Mouse (Mus musculus) forebrain, embryonic 14.5 days (tissue): ENCODE measurements around the gene Rfx4. TPM values are rescaled to one million over a fixed set of nuclear protein-coding genes. Genes with fewer than 3 reads are reported as not detected.

Experiments
- ATAC-seq: fragments of 200-750 bp; cut with Nextera tagmentation; 2 replicates; pipeline ENCODE4 v1.8.0; 2017; ENCODE audit warnings: mild to moderate bottlenecking, moderate library complexity
- DNase-seq: peaks from one replicate; pipeline ENCODE4 v3.0.0-alpha.2; 2015; ENCODE audit warnings: low spot score
- H3K27ac ChIP-seq: fragments of 300-500 bp; sonication (generic); 2 replicates; pipeline ENCODE4 v1.5.1; 2014; ENCODE audit warnings: low read depth, mild to moderate bottlenecking, control low read depth, low read length, moderate library complexity
- H3K27me3 ChIP-seq: fragments of 300-500 bp; sonication (generic); replicated peaks from 2 replicates; pipeline ENCODE4 v1.6.1; 2014; ENCODE audit warnings: low read length, control low read depth, mixed read lengths; ENCODE audit not compliant: control insufficient read depth, insufficient read depth
- H3K36me3 ChIP-seq: fragments of 300-500 bp; sonication (generic); 2 replicates; pipeline ENCODE4 v1.6.1; 2014; ENCODE audit warnings: low read length, control low read depth; ENCODE audit not compliant: control insufficient read depth, insufficient read depth
- H3K4me1 ChIP-seq: fragments of 300-500 bp; sonication (generic); 2 replicates; pipeline ENCODE4 v1.6.1; 2014; ENCODE audit warnings: antibody characterized with exemption, low read length, control low read depth; ENCODE audit not compliant: control insufficient read depth, insufficient read depth
- H3K4me2 ChIP-seq: fragments of 300-500 bp; sonication (generic); 2 replicates; pipeline ENCODE4 v1.6.1; 2014; ENCODE audit warnings: mild to moderate bottlenecking, control low read depth, low read length
- H3K4me3 ChIP-seq: fragments of 300-500 bp; sonication (generic); 2 replicates; pipeline ENCODE4 v1.5.1; 2014; ENCODE audit warnings: low read depth, low read length, control low read depth
- H3K9ac ChIP-seq: fragments of 300-500 bp; sonication (generic); 2 replicates; pipeline ENCODE4 v1.6.1; 2014; ENCODE audit warnings: mild to moderate bottlenecking, low read length, control low read depth, moderate library complexity
- H3K9me3 ChIP-seq: fragments of 300-500 bp; sonication (generic); replicated peaks from 2 replicates; pipeline ENCODE4 v1.6.1; 2016; ENCODE audit warnings: low read length, control low read depth, mixed read lengths; ENCODE audit not compliant: control insufficient read depth
- WGBS: fragments of 180-500 bp; shearing (Covaris S2); extraction: QIAGEN DNeasy Blood & Tissue Kit; methylation state at CpG from one replicate; pipeline ENCODE4 v1.1.7; 2014; 5-methylcytosine and 5-hydroxymethylcytosine counted together
- polyA plus RNA-seq: library from polyadenylated mRNA; unstranded; fragments of >200 nt; fragmentation: Nextera tagmentation; extraction: Ambion mirVana; gene quantifications from 2 replicates; pipeline ENCODE4 v1.2.1, GENCODE M21; 2014

The Rfx4 gene
- polyA plus RNA-seq, 1 experiment from 2014 or later: 9.5 TPM

DNA sequence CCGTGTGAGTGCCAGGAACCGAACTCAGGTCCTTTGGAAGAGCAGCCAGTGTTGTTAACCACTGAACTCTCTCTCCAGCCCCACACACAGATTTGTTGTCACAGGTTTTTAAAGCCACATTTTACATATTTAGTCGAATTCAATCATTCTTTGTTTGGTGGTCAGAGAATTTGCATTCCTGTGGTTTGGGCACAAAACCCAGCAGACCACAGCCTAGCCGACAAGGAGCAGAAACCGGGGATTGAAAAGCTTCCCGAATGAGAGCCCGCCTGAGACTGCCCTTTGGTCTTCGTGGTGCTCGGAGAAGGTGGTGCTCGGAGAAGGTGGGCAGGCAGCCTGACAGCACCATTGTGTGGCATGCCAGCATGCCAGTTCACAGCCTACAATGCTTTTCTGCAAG lies 42.8 kb upstream of the Rfx4 start:
- Histone ChIP-seq H3K9ac (no peak overlapping the region), H3K4me3 (no peak overlapping the region), H3K36me3 (peaks cover 25% of the 10 kb centered on the region), H3K4me1 (peaks cover 3% of the 10 kb centered on the region), H3K27ac (no peak overlapping the region), H3K27me3 (no peaks in the 10 kb centered on the region), H3K9me3 (no peaks in the 10 kb centered on the region), H3K4me2 (no peak overlapping the region)
- WGBS: 61% methylated on average over 10 of the region's 10 CpGs
- no peak for DNase-seq
- no peak for ATAC-seq

DNA sequence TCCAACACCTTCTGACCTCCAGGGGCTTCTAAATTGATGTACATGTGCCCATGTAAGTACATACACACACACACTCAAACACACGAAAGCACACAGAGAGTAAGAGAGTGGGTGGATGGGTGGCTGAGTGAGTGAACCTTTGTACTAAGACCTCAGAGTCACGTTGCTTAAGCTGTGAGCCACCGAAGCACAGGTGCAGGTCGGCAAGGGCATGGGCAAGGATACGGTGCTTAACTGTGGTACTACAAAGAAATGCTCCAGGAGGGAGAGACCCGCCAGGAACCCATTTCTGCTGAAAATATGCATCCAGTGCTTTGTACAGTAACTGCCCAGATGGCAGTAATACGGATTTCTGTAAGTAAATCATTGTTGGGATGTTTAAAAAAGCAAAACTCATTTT lies 40.2 kb upstream of the Rfx4 start:
- Histone ChIP-seq H3K4me3 (no peak overlapping the region), H3K27ac (no peak overlapping the region), H3K9ac (no peak overlapping the region), H3K9me3 (no peaks in the 10 kb centered on the region), H3K27me3 (no peaks in the 10 kb centered on the region), H3K4me1 (peaks cover 2% of the 10 kb centered on the region; the same call in 1 of the 2 replicates), H3K36me3 (peaks cover 29% of the 10 kb centered on the region), H3K4me2 (no peak overlapping the region)
- DNase-seq (no peak), ATAC-seq (no peak)
- 92% methylated on average over 7 of the region's 7 CpGs for WGBS

DNA sequence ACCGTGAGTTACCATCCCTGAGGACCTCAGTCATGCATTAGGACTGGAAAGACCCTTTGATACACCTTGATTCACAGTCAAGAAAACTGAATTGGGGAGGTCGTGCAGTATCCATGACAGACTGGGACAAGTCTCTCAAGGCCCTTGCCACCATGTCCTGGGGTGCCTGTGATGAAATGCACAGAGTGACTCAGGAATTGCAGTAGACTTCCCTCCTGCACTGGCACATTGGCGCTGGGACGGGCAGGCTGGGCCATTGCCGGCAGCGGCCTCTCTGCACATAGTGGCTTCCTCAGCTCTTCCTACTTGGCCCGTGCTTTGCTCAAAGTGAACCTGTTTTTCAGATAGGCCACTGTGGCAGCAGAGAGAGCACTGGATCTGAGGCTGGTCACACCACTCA lies 39.3 kb upstream of the Rfx4 start:
- no peak overlapping the region for H3K27ac ChIP-seq
- H3K9ac ChIP-seq: no peak overlapping the region
- H3K9me3 ChIP-seq: no peaks in the 10 kb centered on the region
- no peaks in the 10 kb centered on the region for H3K4me1 ChIP-seq
- no peak for DNase-seq
- H3K4me2 ChIP-seq: no peak overlapping the region
- no peaks in the 10 kb centered on the region for H3K27me3 ChIP-seq
- ATAC-seq: no peak
- no peak overlapping the region for H3K4me3 ChIP-seq
- peaks cover 38% of the 10 kb centered on the region for H3K36me3 ChIP-seq
- WGBS: 96% methylated on average over 7 of the region's 7 CpGs

DNA sequence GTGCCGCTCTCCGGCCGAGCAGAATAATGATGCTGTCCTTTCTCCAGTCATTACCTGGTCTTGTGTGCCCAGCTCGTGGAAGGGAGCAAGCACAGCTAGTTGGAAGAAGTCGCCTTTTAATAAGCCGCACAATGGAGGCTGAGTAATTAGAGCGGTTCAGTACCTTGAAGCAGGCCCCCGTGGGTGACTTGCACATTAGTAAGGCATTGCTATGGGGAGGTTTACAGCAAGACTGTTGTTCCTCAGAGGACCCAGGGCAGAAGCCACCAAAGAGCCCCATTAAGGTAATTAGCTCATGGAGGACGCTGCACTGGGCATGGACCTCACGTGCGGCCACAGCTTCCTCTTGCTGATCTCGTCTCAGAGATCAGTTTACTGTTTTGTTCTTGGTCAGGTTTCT lies 33.2 kb upstream of the Rfx4 start:
- Histone ChIP-seq H3K27ac (no peak overlapping the region), H3K4me1 (peaks cover 2% of the 10 kb centered on the region; the same call in 1 of the 2 replicates), H3K27me3 (no peaks in the 10 kb centered on the region), H3K4me3 (no peak overlapping the region), H3K36me3 (peaks cover 32% of the 10 kb centered on the region; the same call in 1 of the 2 replicates), H3K9me3 (no peaks in the 10 kb centered on the region), H3K4me2 (no peak overlapping the region), H3K9ac (no peak overlapping the region)
- 26% methylated on average over 12 of the region's 12 CpGs for WGBS
- ATAC-seq (no peak), DNase-seq (peak; percentile 13)

DNA sequence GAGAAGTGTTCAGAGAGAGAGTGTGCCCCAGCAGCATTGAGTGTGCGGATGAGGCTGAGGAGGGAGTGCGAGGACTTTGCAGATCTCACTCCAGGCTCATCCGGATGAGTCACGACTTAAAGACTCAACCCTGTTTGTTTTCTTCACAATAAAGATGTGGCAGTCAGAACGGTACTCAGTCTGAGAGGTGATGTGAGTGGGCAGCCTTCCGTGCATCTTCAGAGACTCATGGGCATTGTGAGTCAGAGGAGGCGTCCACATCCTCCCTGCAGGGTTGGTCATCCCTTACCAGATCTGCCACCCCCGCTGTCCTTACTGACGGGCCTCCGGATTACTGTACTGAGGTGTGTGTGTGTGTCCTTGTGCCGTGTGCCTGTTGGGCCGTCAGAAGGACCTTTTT lies 28.9 kb upstream of the Rfx4 start:
- Histone ChIP-seq H3K4me2 (no peak overlapping the region), H3K4me1 (peaks cover 2% of the 10 kb centered on the region; the same call in 1 of the 2 replicates), H3K27ac (no peak overlapping the region), H3K36me3 (peaks cover 18% of the 10 kb centered on the region; the same call in 1 of the 2 replicates), H3K4me3 (no peak overlapping the region), H3K9me3 (no peaks in the 10 kb centered on the region), H3K27me3 (no peaks in the 10 kb centered on the region), H3K9ac (no peak overlapping the region)
- 91% methylated on average over 12 of the region's 12 CpGs for WGBS
- DNase-seq (no peak), ATAC-seq (no peak)

DNA sequence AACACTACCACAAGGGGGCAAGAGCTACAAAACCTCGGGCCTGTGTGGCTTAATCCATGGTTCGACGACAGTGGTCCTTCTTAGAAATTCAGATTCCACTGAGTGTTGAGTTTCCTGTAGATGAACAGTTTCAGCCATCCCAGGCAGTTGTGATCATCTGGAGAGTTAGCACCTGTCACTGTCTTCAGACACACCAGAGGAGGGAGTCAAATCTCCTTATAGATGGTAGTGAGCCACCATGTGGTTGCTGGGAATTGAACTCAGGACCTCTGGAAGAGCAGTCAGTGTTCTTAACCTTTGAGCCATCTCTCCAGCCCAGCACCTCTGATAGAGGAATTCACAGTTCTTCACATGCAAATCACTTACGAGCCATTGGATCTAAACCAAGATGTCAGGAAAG lies 28.1 kb upstream of the Rfx4 start:
- Histone ChIP-seq H3K36me3 (peaks cover 18% of the 10 kb centered on the region; the same call in 1 of the 2 replicates), H3K9ac (no peak overlapping the region), H3K9me3 (no peaks in the 10 kb centered on the region), H3K27ac (no peak overlapping the region), H3K4me2 (no peak overlapping the region), H3K27me3 (no peaks in the 10 kb centered on the region), H3K4me3 (no peak overlapping the region), H3K4me1 (no peaks in the 10 kb centered on the region)
- WGBS: 77% methylated on average over 4 of the region's 4 CpGs
- ATAC-seq: no peak
- no peak for DNase-seq

DNA sequence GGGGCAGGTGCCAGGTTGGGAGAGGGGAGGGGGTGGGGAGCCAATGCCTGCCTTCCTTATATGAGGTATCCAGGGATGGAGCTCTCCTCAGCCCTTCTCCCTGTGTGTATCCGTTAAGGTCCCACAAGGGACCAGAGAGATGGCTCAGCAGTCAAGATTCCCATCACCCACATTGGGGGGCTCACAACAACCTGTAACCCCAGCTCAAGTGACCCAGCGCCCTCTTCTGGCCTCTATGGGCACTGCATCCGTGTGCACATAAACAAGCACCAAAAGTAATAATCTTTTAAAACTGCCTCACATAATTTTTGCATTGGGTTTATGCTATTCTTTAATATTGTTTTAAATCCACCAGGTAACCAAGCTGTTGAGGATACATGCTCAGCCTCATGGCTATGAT lies 25.8 kb upstream of the Rfx4 start:
- Histone ChIP-seq H3K27ac (no peak overlapping the region), H3K9ac (no peak overlapping the region), H3K4me2 (no peak overlapping the region), H3K9me3 (no peaks in the 10 kb centered on the region), H3K4me3 (no peak overlapping the region), H3K4me1 (no peaks in the 10 kb centered on the region), H3K27me3 (no peaks in the 10 kb centered on the region), H3K36me3 (peaks cover 15% of the 10 kb centered on the region; the same call in 1 of the 2 replicates)
- DNase-seq (no peak), ATAC-seq (no peak)
- WGBS: 87% methylated on average over 3 of the region's 3 CpGs

DNA sequence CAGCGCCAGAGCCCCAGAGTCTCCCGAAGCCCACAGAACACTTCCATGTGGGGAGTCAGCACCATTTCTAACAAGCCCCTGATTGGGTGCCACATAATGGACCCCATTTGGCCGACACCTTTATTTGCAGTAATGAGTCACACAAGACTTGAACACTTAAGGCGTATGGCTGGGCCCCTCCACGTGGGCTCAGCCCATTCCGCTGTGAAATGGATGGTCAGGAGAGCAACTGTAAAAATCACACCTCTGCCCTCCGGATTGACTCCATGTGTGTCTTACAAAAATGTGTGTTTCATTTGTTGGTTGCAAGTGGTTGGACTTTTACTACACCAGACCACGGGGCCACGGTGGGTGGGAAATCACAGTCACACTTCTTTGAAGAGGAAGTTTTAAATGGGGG lies 24.9 kb upstream of the Rfx4 start:
- 88% methylated on average over 9 of the region's 9 CpGs for WGBS
- Histone ChIP-seq H3K9ac (no peak overlapping the region), H3K9me3 (no peaks in the 10 kb centered on the region), H3K4me2 (no peak overlapping the region), H3K27ac (no peak overlapping the region), H3K27me3 (no peaks in the 10 kb centered on the region), H3K36me3 (peaks cover 10% of the 10 kb centered on the region; the same call in 1 of the 2 replicates), H3K4me1 (no peaks in the 10 kb centered on the region), H3K4me3 (no peak overlapping the region)
- no peak for ATAC-seq
- DNase-seq: no peak

DNA sequence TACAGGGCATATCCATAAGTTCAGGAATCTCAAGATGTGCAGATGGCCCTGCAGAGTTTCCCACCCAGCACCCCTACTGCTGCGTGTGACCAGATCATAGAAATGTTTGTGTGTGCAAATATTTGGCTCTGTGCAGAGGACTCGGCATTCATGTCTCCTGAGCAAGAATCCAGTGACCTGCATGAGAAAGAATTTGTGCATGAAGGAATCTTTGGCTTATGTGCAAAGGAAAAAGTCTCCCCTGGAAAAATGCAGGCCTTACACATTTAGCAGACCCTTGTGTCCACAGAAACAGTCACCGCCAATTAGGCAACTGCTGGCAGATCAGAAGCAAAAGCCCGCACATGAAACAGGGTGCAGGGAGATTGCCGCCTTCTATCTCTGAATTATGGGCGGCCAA lies 22.4 kb upstream of the Rfx4 start:
- Histone ChIP-seq H3K27me3 (no peaks in the 10 kb centered on the region), H3K4me2 (no peak overlapping the region), H3K27ac (no peak overlapping the region), H3K9ac (no peak overlapping the region), H3K9me3 (no peaks in the 10 kb centered on the region), H3K36me3 (no peaks in the 10 kb centered on the region), H3K4me1 (no peaks in the 10 kb centered on the region), H3K4me3 (no peak overlapping the region)
- WGBS: 78% methylated on average over 6 of the region's 6 CpGs
- DNase-seq (no peak), ATAC-seq (no peak)
